Mouse (Mus musculus) right cerebral cortex, postnatal 10 days (tissue): ENCODE data around the gene Tpbpa.
"Not testable (repeated sequence)": the region's sequence is repeated elsewhere in the genome, so short reads cannot be mapped to it uniquely, and the experiment has no call there.

Experiments
- DNase-seq, 2 experiments: peaks; one replicate each; pipeline ENCODE4 v3.0.0; 2021; ENCODE audit warnings: low spot score in 2 of 2

Gene Tpbpa

GRCm38 (mm10) chr13:60941884-60942283 is at the start of gene Tpbpa:
Gene Tpbpa, minus strand, starts transcription at chr13:60941984.
- DNase-seq: not testable (repeated sequence)

GRCm38 (mm10) chr13:60986915-60987314 is 45.1 kb upstream of the Tpbpa start:
- DNase-seq: not testable (repeated sequence)

- DNase-seq: not testable (repeated sequence)
Observed at GRCm38 (mm10) chr13:60972319-60972718, 30.5 kb upstream of the Tpbpa start.

GRCm38 (mm10) chr13:60963985-60964384 is 22.2 kb upstream of the Tpbpa start:
- not testable (repeated sequence) for DNase-seq

- DNase-seq: no peak
Observed at GRCm38 (mm10) chr13:60961706-60962105, 19.9 kb upstream of the Tpbpa start.

- peak in 1 of 2 experiments; percentile 18 for DNase-seq
Observed at GRCm38 (mm10) chr13:60936500-60936901, 5.3 kb downstream of the Tpbpa start, which contains the start of the genes Gm49391 and Ctla2a. Gene Gm49391, minus strand, starts transcription at chr13:60936571. Gene Ctla2a, minus strand, starts transcription at chr13:60936625.

- DNase-seq: not testable (repeated sequence)
Observed at GRCm38 (mm10) chr13:60935490-60935889, 6.3 kb downstream of the Tpbpa start, which contains the start of gene Gm49393. Gene Gm49393, minus strand, starts transcription at chr13:60935590.

- DNase-seq: not testable (repeated sequence)
Observed at GRCm38 (mm10) chr13:60904780-60905179, 37.0 kb downstream of the Tpbpa start, which contains the start of gene Tpbpb. Gene Tpbpb, minus strand, starts transcription at chr13:60904880.

GRCm38 (mm10) chr13:60897328-60897727 is 44.5 kb downstream of the Tpbpa start, which contains the start of gene Ctla2b:
Gene Ctla2b, minus strand, starts transcription at chr13:60897447.
- peak; percentile 20 to 25 for DNase-seq

GRCm38 (mm10) chr13:60896794-60897193 is 45.0 kb downstream of the Tpbpa start, which contains the start of gene Gm49392:
Gene Gm49392, minus strand, starts transcription at chr13:60896894.
- DNase-seq: not testable (repeated sequence)

- no peak for DNase-seq
Observed at GRCm38 (mm10) chr13:60895406-60896160, 46.2 kb downstream of the Tpbpa start.

- no peak for DNase-seq
Observed at GRCm38 (mm10) chr13:60892301-60892700, 49.5 kb downstream of the Tpbpa start.
